Mouse (Mus musculus): ENCODE measurements around the gene Edem2.

GRCm38 (mm10) chr2:155724526-155724925, 4.7 kb downstream of the Edem2 start:
- TF ChIP-seq CTCF (IDR thresholded peaks at IDR 0.05; ENCODE audit: borderline replicate concordance, insufficient read depth, low read depth, low read length) (no peak), POLR2A (IDR thresholded peaks at IDR 0.05; ENCODE audit: borderline replicate concordance, insufficient read depth, low read length) (no peak)

Data from cerebellum, adult 2 months (tissue).